Mouse (Mus musculus): Measurements from ENCODE around the gene Gm45261.

- TF ChIP-seq CTCF (IDR thresholded peaks at IDR 0.05; ENCODE audit: low read depth, low read length) (no peak), TAL1 (conservative IDR thresholded peaks at IDR 0.05; ENCODE audit: low read depth, low read length) (no peak), GATA1 (IDR thresholded peaks at IDR 0.05; ENCODE audit: borderline replicate concordance, low read length) (no peak)
Measured at GRCm38 (mm10) chr1:80461348-80461747, at the start of gene Gm45261.
